Mouse (Mus musculus) B cell, adult (primary cell): Measurements from ENCODE around the gene Camta1. TPM values are rescaled to one million over a fixed set of nuclear protein-coding genes. Genes with fewer than 3 reads are reported as not detected.

ENCODE experiments used
- total RNA-seq: library from RNA; stranded (reverse); gene quantifications from 4 replicates; pipeline ENCODE4 v1.2.4, GENCODE M21; 2023; ENCODE audit not compliant: inconsistent age

Gene Camta1
- 29.0 to 45.3 TPM (median 38.0 TPM) in 4 replicates for total RNA-seq

GRCm38 (mm10) chr4:151861806-151862739, at the start of gene Camta1:
Camta1 (minus strand) TSS chr4:151861876.

GRCm38 (mm10) chr4:151089270-151089669, 772.4 kb downstream of the Camta1 start, which contains the start of gene Gm13090:
Gm13090 (plus strand) TSS chr4:151089570.

GRCm38 (mm10) chr4:151057347-151058321, 804.0 kb downstream of the Camta1 start, which contains the start of gene Vamp3:
Vamp3 (minus strand) TSS chr4:151057963.

GRCm38 (mm10) chr4:151044037-151044943, 817.4 kb downstream of the Camta1 start, which contains the start of gene Per3:
Per3 (minus strand) TSS chr4:151044665.

GRCm38 (mm10) chr4:150996797-150997196, 864.9 kb downstream of the Camta1 start, which contains the start of gene Uts2:
Uts2 (plus strand) TSS chr4:150997097.

GRCm38 (mm10) chr4:150914290-150914733, 947.4 kb downstream of the Camta1 start, which contains the start of the genes Park7 and Tnfrsf9:
Park7 (minus strand) TSS chr4:150914437.
Tnfrsf9 (plus strand) TSS chr4:150914562.

Other genes starting within 250 kb of the Camta1 start
- gene Dnajc11, start 71.8 kb upstream of the Camta1 start, total RNA-seq = 63.0 to 74.3 TPM (median 70.1 TPM) in 4 replicates
- gene Thap3, start 127.1 kb upstream of the Camta1 start, total RNA-seq = 32.4 to 40.3 TPM (median 37.0 TPM) in 4 replicates
- gene Phf13, start 134.4 kb upstream of the Camta1 start, total RNA-seq = 4.3 to 4.9 TPM (median 4.6 TPM) in 4 replicates
- 16.6 to 19.0 TPM (median 17.2 TPM) in 4 replicates for gene Klhl21, start 146.9 kb upstream of the Camta1 start, total RNA-seq
- 20.9 to 34.7 TPM (median 26.9 TPM) in 4 replicates for gene Zbtb48, start 165.8 kb upstream of the Camta1 start, total RNA-seq
- 0.19 to 0.69 TPM (median 0.51 TPM) in 3 of 4 replicates, not detected in the other for gene Tas1r1, start 176.7 kb upstream of the Camta1 start, total RNA-seq
- gene Nol9, start 177.4 kb upstream of the Camta1 start, total RNA-seq = 39.8 to 45.6 TPM (median 41.7 TPM) in 4 replicates
- gene Plekhg5, start 210.6 kb upstream of the Camta1 start, total RNA-seq = 1.5 to 3.0 TPM (median 2.6 TPM) in 4 replicates